Mouse (Mus musculus) spleen, adult 2 months (tissue): Measurements from ENCODE around the gene Ssc4d. TPM values are rescaled to one million over a fixed set of nuclear protein-coding genes. Genes with fewer than 3 reads are reported as not detected.

Experiments
- DNase-seq, 2 experiments: peaks; one replicate each; pipeline versions ENCODE4 v3.0.0 to v3.0.0-alpha.2; 2012 to 2021; ENCODE audit warnings: low spot score in 2 of 2, low read depth in 1 of 2
- H3K27ac ChIP-seq: fragments of 200-500 bp; 2 replicates; pipeline ENCODE4 v1.5.1; 2012; ENCODE audit warnings: low read length, inconsistent platforms; ENCODE audit not compliant: insufficient read depth
- H3K27me3 ChIP-seq: fragments of 200-500 bp; 2 replicates; pipeline ENCODE4 v1.6.1; 2012; ENCODE audit warnings: mild to moderate bottlenecking, moderate library complexity, low read length, inconsistent platforms; ENCODE audit not compliant: control insufficient read depth, insufficient read depth
- H3K36me3 ChIP-seq: fragments of 200-500 bp; 2 replicates; pipeline ENCODE4 v1.6.1; 2012; ENCODE audit warnings: mild to moderate bottlenecking, low read length, inconsistent platforms; ENCODE audit not compliant: control insufficient read depth, insufficient read depth
- H3K4me1 ChIP-seq: fragments of 200-500 bp; 2 replicates; pipeline ENCODE4 v1.6.1; 2011; ENCODE audit warnings: inconsistent platforms; ENCODE audit not compliant: control insufficient read depth, insufficient read depth, insufficient read length
- H3K4me3 ChIP-seq: fragments of 200-500 bp; 2 replicates; pipeline ENCODE4 v1.5.1; 2011; ENCODE audit warnings: mild to moderate bottlenecking, inconsistent platforms; ENCODE audit not compliant: insufficient read depth, insufficient read length; ENCODE audit errors: extremely low read depth
- CTCF ChIP-seq: fragments of 200-500 bp; IDR thresholded peaks from 2 replicates; pipeline ENCODE4 v1.5.1; 2011; ENCODE audit warnings: mild to moderate bottlenecking, inconsistent platforms; ENCODE audit not compliant: insufficient read depth, insufficient read length, insufficient replicate concordance; ENCODE audit errors: extremely low read depth
- POLR2A ChIP-seq: fragments of 200-500 bp; IDR thresholded peaks from 2 replicates; pipeline ENCODE4 v1.6.1; 2011; ENCODE audit warnings: low read depth, low read length, inconsistent platforms
- WGBS: fragments of 180-500 bp; shearing (Covaris S2); methylation state at CpG from one replicate; pipeline ENCODE4 v1.1.7; 2018; 5-methylcytosine and 5-hydroxymethylcytosine counted together
- polyA plus RNA-seq: library from polyadenylated mRNA; depleted of rRNA; stranded (reverse); fragments of >200 nt; gene quantifications from 2 replicates; pipeline ENCODE4 v1.2.3, GENCODE M21; 2012

Gene Ssc4d
- polyA plus RNA-seq, 1 experiment = 2.0 TPM

DNA sequence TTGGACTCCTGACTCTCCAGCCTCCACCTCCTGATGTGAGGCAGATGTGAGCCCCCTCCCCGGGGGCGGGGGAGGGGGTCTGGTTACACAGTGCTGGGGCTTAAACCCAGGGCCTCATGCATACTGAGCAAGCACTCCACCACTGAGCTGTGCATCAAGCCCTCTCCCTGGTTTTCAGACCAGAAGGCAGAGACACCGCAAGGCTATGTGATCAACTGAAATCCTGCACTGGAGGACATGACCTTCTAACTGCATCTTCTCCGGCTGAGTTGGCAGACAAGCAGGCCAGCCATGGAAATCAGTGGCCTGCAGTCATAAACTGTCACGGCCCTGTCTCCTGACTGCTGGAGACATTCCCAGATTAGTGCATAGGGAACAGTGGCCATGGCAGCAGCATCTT, 33.7 kb downstream of the Ssc4d start:
- WGBS = 82% methylated on average over 5 of the region's 5 CpGs
- no peaks in the 10 kb centered on the region for H3K4me1 ChIP-seq
- H3K27ac ChIP-seq = no peak overlapping the region
- no peak for DNase-seq
- TF ChIP-seq POLR2A = no peak
- no peak for TF ChIP-seq CTCF
- H3K4me3 ChIP-seq = no peak overlapping the region
- no peaks in the 10 kb centered on the region for H3K27me3 ChIP-seq
- no peaks in the 10 kb centered on the region for H3K36me3 ChIP-seq

GRCm38 (mm10) chr5:135935641-135936190, 38.6 kb downstream of the Ssc4d start:
- 79% methylated on average over 6 of the region's 6 CpGs for WGBS
- H3K4me1 ChIP-seq = peaks cover 8% of the 10 kb centered on the region; the same call in 1 of the 2 replicates
- H3K4me3 ChIP-seq = no peak overlapping the region
- H3K36me3 ChIP-seq = peaks cover 4% of the 10 kb centered on the region; the same call in 1 of the 2 replicates
- no peaks in the 10 kb centered on the region for H3K27me3 ChIP-seq
- no peak overlapping the region for H3K27ac ChIP-seq
- no peak for DNase-seq
- TF ChIP-seq POLR2A (no peak), CTCF (no peak)

GRCm38 (mm10) chr5:135935176-135935523, 39.2 kb downstream of the Ssc4d start:
- H3K4me3 ChIP-seq = peak overlapping the region; percentile 29; the same call in 1 of the 2 replicates
- TF ChIP-seq CTCF (no peak), POLR2A (no peak)
- DNase-seq = no peak
- peak overlapping the region; percentile 65 for H3K27ac ChIP-seq
- H3K36me3 ChIP-seq = peaks cover 5% of the 10 kb centered on the region
- peaks cover 8% of the 10 kb centered on the region; the same call in 1 of the 2 replicates for H3K4me1 ChIP-seq
- 55% methylated on average over 7 of the region's 7 CpGs for WGBS
- H3K27me3 ChIP-seq = no peaks in the 10 kb centered on the region

- peak; percentile 93 to 98 for DNase-seq
- peaks cover 9% of the 10 kb centered on the region for H3K36me3 ChIP-seq
- peak within 1 kb of the TSS; percentile 95 for H3K27ac ChIP-seq
- peaks cover 8% of the 10 kb centered on the region; the same call in 1 of the 2 replicates for H3K4me1 ChIP-seq
- peak; percentile 55; the same call in 1 of the 2 replicates for TF ChIP-seq CTCF
- TF ChIP-seq POLR2A = peak; percentile 92
- H3K4me3 ChIP-seq = peak within 1 kb of the TSS; percentile 87
- WGBS = under 1% methylated on average over 48 of the region's 48 CpGs
- no peaks in the 10 kb centered on the region for H3K27me3 ChIP-seq
These were observed 39.7 kb downstream of the Ssc4d start, which contains the start of gene Ywhag for GRCm38 (mm10) chr5:135934481-135935175. Gene Ywhag (minus strand): TSS chr5:135934616.

GRCm38 (mm10) chr5:135933900-135934441, 40.4 kb downstream of the Ssc4d start:
- no peak for TF ChIP-seq POLR2A
- TF ChIP-seq CTCF = no peak
- DNase-seq = peak; percentile 26 to 75
- Histone ChIP-seq H3K4me3 (peak overlapping the region; percentile 87), H3K36me3 (peaks cover 14% of the 10 kb centered on the region), H3K27me3 (no peaks in the 10 kb centered on the region), H3K4me1 (peaks cover 8% of the 10 kb centered on the region; the same call in 1 of the 2 replicates), H3K27ac (peak overlapping the region; percentile 94)
- WGBS = 0% methylated on average over 35 of the region's 35 CpGs

- TF ChIP-seq CTCF = no peak
- TF ChIP-seq POLR2A = no peak
- Histone ChIP-seq H3K4me3 (peak overlapping the region; percentile 87), H3K36me3 (peaks cover 14% of the 10 kb centered on the region), H3K4me1 (peaks cover 8% of the 10 kb centered on the region; the same call in 1 of the 2 replicates), H3K27ac (peak overlapping the region; percentile 94), H3K27me3 (no peaks in the 10 kb centered on the region)
- no peak for DNase-seq
- WGBS = 11% methylated on average over 12 of the region's 12 CpGs
These were observed 41.0 kb downstream of the Ssc4d start for GRCm38 (mm10) chr5:135933222-135933899.
